Mouse (Mus musculus): Measurements from ENCODE around the gene Trpm1. TPM values are rescaled to one million over a fixed set of nuclear protein-coding genes. Genes with fewer than 3 reads are reported as not detected.
A peak's percentile ranks its signal among the peaks of the same experiment; 100 is the strongest.
"Not testable (repeated sequence)": the region's sequence is repeated elsewhere in the genome, so short reads cannot be mapped to it uniquely, and the experiment has no call there.

The Trpm1 gene
- polyA plus RNA-seq (2015; fragmentation: Nextera tagmentation; extraction: Ambion mirVana) = 0.19 and 0.22 TPM in 2 replicates

- no peak within 1 kb of the TSS for H3K9ac ChIP-seq (ENCODE audit: low read depth, low read length)
- no peaks in the 10 kb centered on the region for H3K36me3 ChIP-seq (ENCODE audit: control insufficient read depth, insufficient read depth, low read length)
- no peak within 1 kb of the TSS for H3K27ac ChIP-seq (ENCODE audit: low read depth, low read length)
- no peaks in the 10 kb centered on the region for H3K9me3 ChIP-seq (ENCODE audit: control insufficient read depth, low read length)
- H3K4me2 ChIP-seq (ENCODE audit: low read length) = no peak within 1 kb of the TSS
- no peak for ATAC-seq
- H3K27me3 ChIP-seq (replicated peaks; ENCODE audit: control insufficient read depth, insufficient read depth, low read length) = no peaks in the 10 kb centered on the region
- WGBS = 90% methylated on average over 2 of the region's 2 CpGs
- H3K4me1 ChIP-seq (ENCODE audit: control insufficient read depth, insufficient read depth, low read depth, low read length) = peaks cover 11% of the 10 kb centered on the region
- no peak within 1 kb of the TSS for H3K4me3 ChIP-seq (ENCODE audit: low read length)
Measured at GRCm38 (mm10) chr7:64153535-64153934, at the start of gene Trpm1. Gene Trpm1, plus strand, starts transcription at chr7:64153835.

- no peak overlapping the region for H3K4me2 ChIP-seq (ENCODE audit: low read length)
- WGBS = 86% methylated on average over 9 of the region's 9 CpGs
- H3K36me3 ChIP-seq (ENCODE audit: control insufficient read depth, insufficient read depth, low read length) = no peaks in the 10 kb centered on the region
- no peaks in the 10 kb centered on the region for H3K9me3 ChIP-seq (ENCODE audit: control insufficient read depth, low read length)
- H3K27ac ChIP-seq (ENCODE audit: low read depth, low read length) = no peak overlapping the region
- no peaks in the 10 kb centered on the region for H3K27me3 ChIP-seq (replicated peaks; ENCODE audit: control insufficient read depth, insufficient read depth, low read length)
- no peak overlapping the region for H3K4me3 ChIP-seq (ENCODE audit: low read length)
- no peaks in the 10 kb centered on the region for H3K4me1 ChIP-seq (ENCODE audit: control insufficient read depth, insufficient read depth, low read depth, low read length)
- no peak overlapping the region for H3K9ac ChIP-seq (ENCODE audit: low read depth, low read length)
- ATAC-seq = no peak
Measured at GRCm38 (mm10) chr7:64122131-64122715, 31.4 kb upstream of the Trpm1 start.

- H3K4me1 ChIP-seq (ENCODE audit: control insufficient read depth, insufficient read depth, low read depth, low read length) = no peaks in the 10 kb centered on the region
- H3K27ac ChIP-seq (ENCODE audit: low read depth, low read length) = no peak overlapping the region
- H3K4me2 ChIP-seq (ENCODE audit: low read length) = no peak overlapping the region
- no peak for ATAC-seq
- no peak overlapping the region for H3K9ac ChIP-seq (ENCODE audit: low read depth, low read length)
- no peaks in the 10 kb centered on the region for H3K9me3 ChIP-seq (ENCODE audit: control insufficient read depth, low read length)
- H3K27me3 ChIP-seq (replicated peaks; ENCODE audit: control insufficient read depth, insufficient read depth, low read length) = no peaks in the 10 kb centered on the region
- WGBS = 91% methylated on average over 4 of the region's 4 CpGs
- H3K4me3 ChIP-seq (ENCODE audit: low read length) = no peak overlapping the region
- H3K36me3 ChIP-seq (ENCODE audit: control insufficient read depth, insufficient read depth, low read length) = no peaks in the 10 kb centered on the region
Measured at GRCm38 (mm10) chr7:64123721-64124120, 29.9 kb upstream of the Trpm1 start.

DNA sequence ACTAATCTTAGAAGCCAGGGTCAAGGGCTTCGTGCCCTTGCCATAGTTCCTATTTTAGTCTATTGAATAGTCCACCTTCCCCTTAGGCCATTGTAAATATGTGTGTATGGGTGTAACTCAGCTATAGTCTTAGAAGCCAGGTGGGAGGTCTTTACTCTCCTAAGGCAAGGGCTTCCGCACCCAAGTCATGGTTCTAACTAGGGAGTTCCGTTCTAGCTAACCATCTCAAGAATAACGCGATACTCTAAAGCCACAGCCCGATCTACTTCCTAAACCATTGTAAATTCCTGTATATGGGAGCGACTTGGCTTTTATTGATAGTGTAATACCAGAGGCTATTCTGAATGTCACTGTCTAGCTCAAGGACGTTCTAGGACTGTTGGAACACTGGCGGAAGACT is 27.6 kb upstream of the Trpm1 start:
- not testable (repeated sequence) for H3K4me2 ChIP-seq (ENCODE audit: low read length); H3K36me3 ChIP-seq (ENCODE audit: control insufficient read depth, insufficient read depth, low read length); H3K9me3 ChIP-seq (ENCODE audit: control insufficient read depth, low read length); H3K9ac ChIP-seq (ENCODE audit: low read depth, low read length); H3K4me3 ChIP-seq (ENCODE audit: low read length); H3K27ac ChIP-seq (ENCODE audit: low read depth, low read length); ATAC-seq; H3K27me3 ChIP-seq (replicated peaks; ENCODE audit: control insufficient read depth, insufficient read depth, low read length); H3K4me1 ChIP-seq (ENCODE audit: control insufficient read depth, insufficient read depth, low read depth, low read length)
- WGBS = 90% methylated on average over 8 of the region's 9 CpGs

- Histone ChIP-seq H3K9me3 (ENCODE audit: control insufficient read depth, low read length) (no peaks in the 10 kb centered on the region), H3K4me1 (ENCODE audit: control insufficient read depth, insufficient read depth, low read depth, low read length) (no peaks in the 10 kb centered on the region), H3K4me2 (ENCODE audit: low read length) (no peak overlapping the region), H3K9ac (ENCODE audit: low read depth, low read length) (no peak overlapping the region), H3K27me3 (replicated peaks; ENCODE audit: control insufficient read depth, insufficient read depth, low read length) (no peaks in the 10 kb centered on the region), H3K27ac (ENCODE audit: low read depth, low read length) (no peak overlapping the region), H3K36me3 (ENCODE audit: control insufficient read depth, insufficient read depth, low read length) (no peaks in the 10 kb centered on the region), H3K4me3 (ENCODE audit: low read length) (no peak overlapping the region)
- ATAC-seq = no peak
- WGBS = 90% methylated on average over 2 of the region's 2 CpGs
Measured at GRCm38 (mm10) chr7:64139866-64140265, 13.8 kb upstream of the Trpm1 start.

- WGBS = 94% methylated on average over 19 of the region's 19 CpGs
- no peak for ATAC-seq
- no peak overlapping the region for H3K4me3 ChIP-seq (ENCODE audit: low read length)
- H3K27ac ChIP-seq (ENCODE audit: low read depth, low read length) = no peak overlapping the region
- no peak overlapping the region for H3K9ac ChIP-seq (ENCODE audit: low read depth, low read length)
- H3K4me1 ChIP-seq (ENCODE audit: control insufficient read depth, insufficient read depth, low read depth, low read length) = no peaks in the 10 kb centered on the region
- H3K36me3 ChIP-seq (ENCODE audit: control insufficient read depth, insufficient read depth, low read length) = no peaks in the 10 kb centered on the region
- H3K4me2 ChIP-seq (ENCODE audit: low read length) = no peak overlapping the region
- no peaks in the 10 kb centered on the region for H3K27me3 ChIP-seq (replicated peaks; ENCODE audit: control insufficient read depth, insufficient read depth, low read length)
- H3K9me3 ChIP-seq (ENCODE audit: control insufficient read depth, low read length) = no peaks in the 10 kb centered on the region
Measured at GRCm38 (mm10) chr7:64141301-64142032, 12.2 kb upstream of the Trpm1 start.

DNA sequence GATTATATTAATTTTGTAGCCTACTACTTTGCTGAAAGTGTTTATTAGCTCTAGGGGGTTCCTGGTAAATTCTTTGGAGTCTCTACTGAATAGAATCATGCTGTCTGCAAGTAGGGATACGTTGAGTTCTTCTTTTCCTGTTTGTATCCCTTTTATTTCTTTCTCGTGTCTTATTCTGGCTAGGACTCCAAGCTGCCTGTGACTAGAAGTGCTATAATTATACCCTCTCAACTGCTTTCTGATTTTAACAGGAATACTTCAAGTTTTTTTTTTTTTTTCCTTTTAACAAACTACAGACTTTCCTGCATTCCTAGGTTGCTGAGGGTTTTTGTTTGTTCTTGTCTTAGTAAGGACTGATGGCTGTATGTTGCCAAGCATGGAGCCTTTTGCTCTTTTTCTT is 4.3 kb upstream of the Trpm1 start:
- no peak overlapping the region for H3K27ac ChIP-seq (ENCODE audit: low read depth, low read length)
- no peak overlapping the region for H3K9ac ChIP-seq (ENCODE audit: low read depth, low read length)
- H3K36me3 ChIP-seq (ENCODE audit: control insufficient read depth, insufficient read depth, low read length) = no peaks in the 10 kb centered on the region
- WGBS = 64% methylated on average over 2 of the region's 2 CpGs
- no peak for ATAC-seq
- no peak overlapping the region for H3K4me2 ChIP-seq (ENCODE audit: low read length)
- no peaks in the 10 kb centered on the region for H3K4me1 ChIP-seq (ENCODE audit: control insufficient read depth, insufficient read depth, low read depth, low read length)
- H3K4me3 ChIP-seq (ENCODE audit: low read length) = no peak overlapping the region
- no peaks in the 10 kb centered on the region for H3K27me3 ChIP-seq (replicated peaks; ENCODE audit: control insufficient read depth, insufficient read depth, low read length)
- H3K9me3 ChIP-seq (ENCODE audit: control insufficient read depth, low read length) = no peaks in the 10 kb centered on the region

GRCm38 (mm10) chr7:64149747-64150146 is 3.9 kb upstream of the Trpm1 start:
- 47% methylated on average over 2 of the region's 2 CpGs for WGBS

DNA sequence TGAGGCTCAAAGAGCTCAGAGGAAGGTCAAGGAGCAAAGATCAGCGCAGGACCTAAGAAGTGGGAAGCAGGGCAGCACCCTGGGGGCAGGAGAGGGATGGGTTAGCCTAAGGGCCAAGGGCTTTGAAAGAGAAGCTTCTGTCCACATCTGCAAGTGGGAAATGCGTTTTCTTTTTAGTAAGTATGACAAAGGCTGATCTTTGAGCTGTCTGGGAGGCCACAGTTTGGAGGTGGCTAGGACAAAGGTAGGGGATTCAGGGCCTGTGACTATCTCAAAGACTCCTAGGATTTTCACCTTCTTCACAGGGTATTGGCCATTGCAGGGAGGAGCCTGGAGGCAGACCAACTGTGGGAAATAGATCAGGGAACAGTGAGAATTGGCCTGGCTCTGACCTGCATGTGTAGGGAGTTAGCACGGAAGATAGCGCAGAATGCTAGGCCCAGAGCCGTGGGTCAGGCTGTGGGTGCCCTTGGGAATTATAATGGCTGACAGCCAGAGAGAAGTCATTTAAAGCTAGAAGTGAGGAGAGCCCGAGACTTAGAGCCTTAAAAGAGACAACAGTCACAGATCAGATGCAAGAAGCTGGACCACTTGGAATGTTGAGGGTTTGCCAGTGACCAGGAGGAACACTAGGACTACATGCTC is 3.1 kb upstream of the Trpm1 start:
- Histone ChIP-seq H3K4me3 (ENCODE audit: low read length) (no peak overlapping the region), H3K4me2 (ENCODE audit: low read length) (no peak overlapping the region), H3K27ac (ENCODE audit: low read depth, low read length) (no peak overlapping the region), H3K27me3 (replicated peaks; ENCODE audit: control insufficient read depth, insufficient read depth, low read length) (no peaks in the 10 kb centered on the region), H3K4me1 (ENCODE audit: control insufficient read depth, insufficient read depth, low read depth, low read length) (peaks cover 6% of the 10 kb centered on the region), H3K9ac (ENCODE audit: low read depth, low read length) (no peak overlapping the region), H3K36me3 (ENCODE audit: control insufficient read depth, insufficient read depth, low read length) (no peaks in the 10 kb centered on the region), H3K9me3 (ENCODE audit: control insufficient read depth, low read length) (no peaks in the 10 kb centered on the region)
- no peak for ATAC-seq
- WGBS = 63% methylated on average over 6 of the region's 6 CpGs

More at GRCm38 (mm10) chr7:64149747-64150146, 3.9 kb upstream of the Trpm1 start:
- peak; percentile 42 for ATAC-seq
- Histone ChIP-seq H3K36me3 (ENCODE audit: control insufficient read depth, insufficient read depth, low read length) (no peaks in the 10 kb centered on the region), H3K27ac (ENCODE audit: low read depth, low read length) (no peak overlapping the region), H3K4me2 (ENCODE audit: low read length) (no peak overlapping the region), H3K27me3 (replicated peaks; ENCODE audit: control insufficient read depth, insufficient read depth, low read length) (no peaks in the 10 kb centered on the region), H3K4me1 (ENCODE audit: control insufficient read depth, insufficient read depth, low read depth, low read length) (no peaks in the 10 kb centered on the region), H3K4me3 (ENCODE audit: low read length) (no peak overlapping the region), H3K9me3 (ENCODE audit: control insufficient read depth, low read length) (no peaks in the 10 kb centered on the region), H3K9ac (ENCODE audit: low read depth, low read length) (no peak overlapping the region)

All from hindbrain, embryonic 16.5 days (tissue).